Mouse (Mus musculus) cortical plate, adult 2 months (tissue): ENCODE results near the gene Aktip.

ENCODE experiments used
- CTCF ChIP-seq: fragments of 200-500 bp; IDR thresholded peaks from 2 replicates; pipeline ENCODE4 v1.5.1; 2011; ENCODE audit warnings: mild to moderate bottlenecking, control low read depth, low read length; ENCODE audit not compliant: insufficient read depth; ENCODE audit errors: extremely low read depth
- POLR2A ChIP-seq: fragments of 200-500 bp; IDR thresholded peaks from 2 replicates; pipeline ENCODE4 v1.6.1; 2011; ENCODE audit warnings: mild to moderate bottlenecking, low read length, control low read depth; ENCODE audit not compliant: insufficient read depth; ENCODE audit errors: extremely low read depth

DNA sequence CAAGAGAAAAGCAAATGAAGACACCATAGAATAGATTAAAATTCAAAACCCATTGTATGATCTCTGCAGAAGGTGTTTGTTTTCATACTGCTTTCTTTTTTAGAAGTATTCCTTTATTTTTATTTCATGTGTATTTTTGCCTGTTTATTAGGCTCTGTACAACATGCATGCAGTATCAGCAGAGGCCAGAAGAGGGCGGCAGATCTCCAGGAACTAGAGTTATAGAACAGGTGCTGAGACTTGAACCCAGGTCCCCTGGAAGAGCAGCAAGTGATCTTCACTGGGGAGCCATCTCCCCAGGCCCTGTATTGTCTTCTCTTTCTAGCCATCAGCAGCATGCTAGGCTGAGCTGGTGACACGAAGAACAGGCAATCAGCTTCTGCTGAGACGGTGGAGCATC is 45.9 kb downstream of the Aktip start:
- TF ChIP-seq CTCF = 0 out of 2 replicates have a peak, but pooled peaks have one; percentile 1
- TF ChIP-seq POLR2A = no peak
